Mouse (Mus musculus): ENCODE data around the gene Tenm3. TPM values are rescaled to one million over a fixed set of nuclear protein-coding genes. Genes with fewer than 3 reads are reported as not detected.

Gene Tenm3
- total and polyA plus RNA-seq, 2 experiments from 2014 or later: 25.0 to 160 TPM

DNA sequence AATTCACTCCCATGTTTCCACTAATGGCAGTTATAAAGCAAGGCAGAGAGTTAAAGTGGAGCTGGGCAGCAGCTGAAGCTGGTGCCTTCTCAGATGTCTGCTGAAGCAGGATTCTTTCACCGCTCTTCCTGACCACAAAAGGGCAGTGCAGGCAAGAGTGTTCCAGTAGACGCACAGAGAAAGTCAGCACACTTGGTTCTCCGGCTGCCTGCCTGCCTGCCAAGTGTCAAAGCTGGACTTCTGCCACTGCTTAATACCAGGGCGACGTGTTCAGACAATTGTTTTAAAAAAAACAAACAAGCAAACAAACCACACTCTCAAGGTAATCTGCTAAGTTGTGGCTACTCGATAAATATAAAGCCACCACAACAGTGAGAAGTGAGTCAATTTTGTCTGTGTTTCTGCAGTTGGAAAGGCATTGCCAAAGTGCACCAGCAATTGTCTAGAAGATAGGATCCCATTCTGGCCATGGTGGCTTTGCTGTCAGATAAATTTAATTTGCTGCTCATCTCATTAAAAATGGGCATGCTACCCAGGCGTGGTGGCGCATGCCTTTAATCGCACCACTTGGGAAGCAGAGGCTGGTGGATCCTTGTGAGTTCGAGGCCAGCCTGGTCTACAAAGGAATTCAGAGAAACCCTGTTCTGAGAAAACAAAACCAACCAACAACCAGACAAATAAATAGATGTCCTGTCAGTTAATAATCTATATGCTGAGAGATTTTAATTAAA is 152.9 kb downstream of the Tenm3 start:
- ATAC-seq (ENCODE audit: low FRiP score) (no peak), DNase-seq (ENCODE audit: low spot score) (peak; percentile 70)
- H3K4me3 ChIP-seq (ENCODE audit: low read depth, low read length): no peak overlapping the region
- H3K4me1 ChIP-seq (ENCODE audit: insufficient read depth, low read length): no peaks in the 10 kb centered on the region
- H3K27ac ChIP-seq (ENCODE audit: low read depth, low read length): no peak overlapping the region
- no peaks in the 10 kb centered on the region for H3K36me3 ChIP-seq (ENCODE audit: insufficient read depth, low read length)
- H3K4me2 ChIP-seq (ENCODE audit: low read depth, low read length, poor library complexity, severe bottlenecking): no peak overlapping the region
- 66% methylated on average over 10 of the region's 10 CpGs for WGBS
- H3K9me3 ChIP-seq (ENCODE audit: low read length): no peaks in the 10 kb centered on the region
- H3K9ac ChIP-seq (replicated peaks; ENCODE audit: low read length, poor library complexity, severe bottlenecking): no peak overlapping the region
- H3K27me3 ChIP-seq (ENCODE audit: insufficient read depth, low read length): no peaks in the 10 kb centered on the region
- peak; percentile 42 for TF ChIP-seq CTCF (IDR thresholded peaks at IDR 0.05)

DNA sequence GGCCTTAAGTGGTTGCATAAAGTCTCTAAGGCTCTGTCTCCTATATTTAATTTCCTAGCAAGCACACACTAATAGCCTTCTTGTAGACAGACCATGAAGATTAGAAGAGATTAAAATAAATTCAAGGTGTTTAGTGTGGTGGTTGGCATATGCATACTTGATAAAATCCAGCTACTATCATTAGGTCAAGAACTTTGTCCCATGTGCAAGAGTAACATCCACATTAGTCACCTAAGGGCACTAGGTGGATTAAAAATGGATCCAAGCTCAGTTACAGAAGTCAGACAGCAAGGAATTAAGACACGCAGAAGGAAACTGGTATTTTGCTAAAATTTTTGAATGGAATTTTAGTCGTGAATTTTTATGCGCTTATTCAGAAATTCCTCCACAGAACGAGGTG is 155.0 kb downstream of the Tenm3 start:
- 84% methylated on average over 4 of the region's 4 CpGs for WGBS
- no peaks in the 10 kb centered on the region for H3K4me1 ChIP-seq (ENCODE audit: insufficient read depth, low read length)
- ATAC-seq (ENCODE audit: low FRiP score) (no peak), DNase-seq (ENCODE audit: low spot score) (no peak)
- H3K4me3 ChIP-seq (ENCODE audit: low read depth, low read length): no peak overlapping the region
- H3K9ac ChIP-seq (replicated peaks; ENCODE audit: low read length, poor library complexity, severe bottlenecking): no peak overlapping the region
- TF ChIP-seq CTCF (IDR thresholded peaks at IDR 0.05): no peak
- no peak overlapping the region for H3K4me2 ChIP-seq (ENCODE audit: low read depth, low read length, poor library complexity, severe bottlenecking)
- H3K27me3 ChIP-seq (ENCODE audit: insufficient read depth, low read length): no peaks in the 10 kb centered on the region
- H3K27ac ChIP-seq (ENCODE audit: low read depth, low read length): no peak overlapping the region
- H3K36me3 ChIP-seq (ENCODE audit: insufficient read depth, low read length): no peaks in the 10 kb centered on the region
- no peaks in the 10 kb centered on the region for H3K9me3 ChIP-seq (ENCODE audit: low read length)

DNA sequence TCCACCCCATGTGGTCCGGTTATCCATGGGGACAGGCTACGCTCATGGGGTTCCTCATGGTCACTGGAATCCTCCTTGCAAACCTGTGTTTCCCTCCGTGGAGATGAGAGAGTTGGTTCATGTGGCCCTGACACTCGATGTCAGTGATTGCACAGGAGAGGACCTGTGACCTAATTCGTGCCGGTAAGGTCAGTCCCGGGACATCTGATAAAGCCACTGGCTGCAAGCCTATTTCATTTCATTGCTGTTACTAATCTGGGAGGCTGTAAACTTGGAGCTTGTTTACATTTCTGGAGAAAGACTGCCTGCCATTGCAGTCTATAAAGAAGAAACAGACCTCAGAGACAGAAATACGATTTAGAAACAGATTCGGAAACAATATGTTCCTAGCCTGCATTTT is 155.6 kb downstream of the Tenm3 start:
- Histone ChIP-seq H3K27ac (ENCODE audit: low read depth, low read length) (no peak overlapping the region), H3K27me3 (ENCODE audit: insufficient read depth, low read length) (no peaks in the 10 kb centered on the region), H3K9me3 (ENCODE audit: low read length) (no peaks in the 10 kb centered on the region), H3K9ac (replicated peaks; ENCODE audit: low read length, poor library complexity, severe bottlenecking) (no peak overlapping the region), H3K36me3 (ENCODE audit: insufficient read depth, low read length) (no peaks in the 10 kb centered on the region), H3K4me2 (ENCODE audit: low read depth, low read length, poor library complexity, severe bottlenecking) (no peak overlapping the region), H3K4me3 (ENCODE audit: low read depth, low read length) (no peak overlapping the region), H3K4me1 (ENCODE audit: insufficient read depth, low read length) (no peaks in the 10 kb centered on the region)
- no peak for TF ChIP-seq CTCF (IDR thresholded peaks at IDR 0.05)
- WGBS: 81% methylated on average over 9 of the region's 9 CpGs
- DNase-seq (ENCODE audit: low spot score) (no peak), ATAC-seq (ENCODE audit: low FRiP score) (no peak)

DNA sequence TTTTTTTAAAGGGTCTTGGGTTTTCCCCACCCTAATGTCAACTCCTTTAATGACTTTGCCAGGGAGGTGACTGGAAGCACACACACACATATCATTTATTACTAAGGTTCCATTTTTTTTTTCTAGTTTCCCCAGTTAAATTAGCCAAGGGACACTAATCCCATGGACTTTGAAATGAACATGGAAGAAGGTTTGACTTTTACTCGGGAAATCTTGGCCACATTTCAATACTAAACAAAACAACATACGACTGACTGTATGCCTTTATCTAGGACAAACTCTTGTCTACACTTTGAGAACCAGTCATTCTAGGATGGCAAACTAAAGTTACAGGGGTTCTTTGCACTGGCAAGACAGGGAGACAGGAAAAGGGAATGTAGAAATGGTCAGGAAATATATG is 170.3 kb downstream of the Tenm3 start:
- TF ChIP-seq CTCF (IDR thresholded peaks at IDR 0.05): no peak
- WGBS: 80% methylated on average over 2 of the region's 2 CpGs
- H3K9me3 ChIP-seq (ENCODE audit: low read length): no peaks in the 10 kb centered on the region
- no peaks in the 10 kb centered on the region for H3K36me3 ChIP-seq (ENCODE audit: insufficient read depth, low read length)
- DNase-seq (ENCODE audit: low spot score): no peak
- H3K27ac ChIP-seq (ENCODE audit: low read depth, low read length): no peak overlapping the region
- no peaks in the 10 kb centered on the region for H3K27me3 ChIP-seq (ENCODE audit: insufficient read depth, low read length)
- no peak overlapping the region for H3K9ac ChIP-seq (replicated peaks; ENCODE audit: low read length, poor library complexity, severe bottlenecking)
- H3K4me2 ChIP-seq (ENCODE audit: low read depth, low read length, poor library complexity, severe bottlenecking): no peak overlapping the region
- ATAC-seq (ENCODE audit: low FRiP score): no peak
- no peak overlapping the region for H3K4me3 ChIP-seq (ENCODE audit: low read depth, low read length)
- H3K4me1 ChIP-seq (ENCODE audit: insufficient read depth, low read length): no peaks in the 10 kb centered on the region

DNA sequence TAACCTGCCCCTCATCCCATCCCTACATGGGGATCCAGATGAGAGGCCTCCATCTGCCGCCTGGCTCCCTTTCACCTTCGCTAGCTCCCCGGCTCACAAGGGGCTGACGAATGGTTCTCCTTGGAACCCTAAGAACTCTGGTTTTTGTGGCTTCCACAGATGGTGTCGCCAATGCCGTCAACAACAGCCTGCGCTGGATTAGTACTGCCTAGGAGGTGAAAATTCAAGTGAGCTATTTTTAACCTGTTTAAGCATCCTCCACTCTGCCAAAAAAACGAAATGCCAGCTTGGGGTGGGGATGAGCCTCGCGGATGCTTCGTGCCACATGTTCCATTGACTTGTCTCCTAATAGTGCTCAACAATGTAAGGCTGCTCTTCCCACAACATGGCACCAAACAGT is 171.3 kb downstream of the Tenm3 start:
- no peaks in the 10 kb centered on the region for H3K4me1 ChIP-seq (ENCODE audit: insufficient read depth, low read length)
- no peaks in the 10 kb centered on the region for H3K36me3 ChIP-seq (ENCODE audit: insufficient read depth, low read length)
- 95% methylated on average over 11 of the region's 11 CpGs for WGBS
- H3K27ac ChIP-seq (ENCODE audit: low read depth, low read length): no peak overlapping the region
- DNase-seq (ENCODE audit: low spot score) (no peak), ATAC-seq (ENCODE audit: low FRiP score) (no peak)
- H3K9me3 ChIP-seq (ENCODE audit: low read length): no peaks in the 10 kb centered on the region
- no peak for TF ChIP-seq CTCF (IDR thresholded peaks at IDR 0.05)
- no peak overlapping the region for H3K4me3 ChIP-seq (ENCODE audit: low read depth, low read length)
- H3K4me2 ChIP-seq (ENCODE audit: low read depth, low read length, poor library complexity, severe bottlenecking): no peak overlapping the region
- H3K9ac ChIP-seq (replicated peaks; ENCODE audit: low read length, poor library complexity, severe bottlenecking): no peak overlapping the region
- H3K27me3 ChIP-seq (ENCODE audit: insufficient read depth, low read length): no peaks in the 10 kb centered on the region

DNA sequence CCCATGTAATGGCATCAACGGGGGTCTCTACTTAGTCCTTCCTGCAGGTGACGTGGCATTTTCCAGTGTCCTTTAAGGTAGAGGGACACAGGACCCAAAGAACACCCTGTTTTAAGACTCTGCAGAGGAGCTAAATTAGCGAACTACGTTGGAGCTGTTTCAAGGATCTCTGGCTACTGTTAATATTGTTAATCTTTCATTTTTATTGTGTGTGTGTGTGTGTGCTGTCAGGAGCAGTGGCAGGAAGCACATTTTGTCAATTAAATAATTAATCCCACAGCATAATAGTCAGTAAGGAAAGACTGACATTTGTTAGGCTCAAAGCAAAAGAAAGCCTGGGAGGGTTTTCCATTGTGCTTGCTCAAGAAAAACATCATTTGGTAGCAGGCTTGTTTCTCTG is 172.4 kb downstream of the Tenm3 start:
- Histone ChIP-seq H3K36me3 (ENCODE audit: insufficient read depth, low read length) (no peaks in the 10 kb centered on the region), H3K4me3 (ENCODE audit: low read depth, low read length) (no peak overlapping the region), H3K9ac (replicated peaks; ENCODE audit: low read length, poor library complexity, severe bottlenecking) (no peak overlapping the region), H3K9me3 (ENCODE audit: low read length) (no peaks in the 10 kb centered on the region), H3K4me2 (ENCODE audit: low read depth, low read length, poor library complexity, severe bottlenecking) (no peak overlapping the region), H3K4me1 (ENCODE audit: insufficient read depth, low read length) (no peaks in the 10 kb centered on the region), H3K27me3 (ENCODE audit: insufficient read depth, low read length) (no peaks in the 10 kb centered on the region), H3K27ac (ENCODE audit: low read depth, low read length) (no peak overlapping the region)
- no peak for DNase-seq (ENCODE audit: low spot score)
- no peak for TF ChIP-seq CTCF (IDR thresholded peaks at IDR 0.05)
- ATAC-seq (ENCODE audit: low FRiP score): no peak
- WGBS: 69% methylated on average over 4 of the region's 4 CpGs
